Mouse (Mus musculus): ENCODE data around the gene Fth1. TPM values are rescaled to one million over a fixed set of nuclear protein-coding genes. Genes with fewer than 3 reads are reported as not detected.

Gene Fth1
- polyA plus RNA-seq, 1 experiment from 2014 or later: 3,837 TPM

- ATAC-seq (ENCODE audit: insufficient read depth): peak; percentile 32
- Histone ChIP-seq H3K4me1 (replicated peaks) (peaks cover 76% of the 10 kb centered on the region), H3K4me2 (peak overlapping the region; percentile 97), H3K9me3 (replicated peaks) (no peaks in the 10 kb centered on the region), H3K27me3 (0 out of 2 replicates have a peak, but pooled peaks cover 6% of the 10 kb centered on the region), H3K4me3 (replicated peaks) (peak overlapping the region; percentile 71), H3K27ac (replicated peaks) (peak overlapping the region; percentile 98), H3K36me3 (replicated peaks) (peaks cover 14% of the 10 kb centered on the region), H3K9ac (peak overlapping the region; percentile 86)
- WGBS (ENCODE audit: insufficient replicate concordance): 16% methylated on average over 5 of the region's 5 CpGs
Measured at GRCm38 (mm10) chr19:10013913-10014312, 33.5 kb downstream of the Fth1 start.

GRCm38 (mm10) chr19:10014824-10015223 is 34.4 kb downstream of the Fth1 start:
- ATAC-seq (ENCODE audit: insufficient read depth): peak; percentile 76
- peaks cover 81% of the 10 kb centered on the region for H3K4me1 ChIP-seq (replicated peaks)
- peak overlapping the region; percentile 97 for H3K4me2 ChIP-seq
- peak overlapping the region; percentile 98 for H3K27ac ChIP-seq (replicated peaks)
- peak overlapping the region; percentile 86 for H3K9ac ChIP-seq
- H3K4me3 ChIP-seq (replicated peaks): peak overlapping the region; percentile 71
- H3K36me3 ChIP-seq (replicated peaks): peaks cover 23% of the 10 kb centered on the region
- 16% methylated on average over 13 of the region's 13 CpGs for WGBS (ENCODE audit: insufficient replicate concordance)
- H3K9me3 ChIP-seq (replicated peaks): no peaks in the 10 kb centered on the region
- no peaks in the 10 kb centered on the region for H3K27me3 ChIP-seq

GRCm38 (mm10) chr19:10015442-10015841 is 35.0 kb downstream of the Fth1 start:
- no peaks in the 10 kb centered on the region for H3K9me3 ChIP-seq (replicated peaks)
- WGBS (ENCODE audit: insufficient replicate concordance): 23% methylated on average over 4 of the region's 4 CpGs
- peak overlapping the region; percentile 71 for H3K4me3 ChIP-seq (replicated peaks)
- peak overlapping the region; percentile 86 for H3K9ac ChIP-seq
- ATAC-seq (ENCODE audit: insufficient read depth): no peak
- peaks cover 79% of the 10 kb centered on the region for H3K4me1 ChIP-seq (replicated peaks)
- peak overlapping the region; percentile 98 for H3K27ac ChIP-seq (replicated peaks)
- peak overlapping the region; percentile 97 for H3K4me2 ChIP-seq
- peaks cover 28% of the 10 kb centered on the region for H3K36me3 ChIP-seq (replicated peaks)
- H3K27me3 ChIP-seq: no peaks in the 10 kb centered on the region

GRCm38 (mm10) chr19:10016151-10016550 is 35.8 kb downstream of the Fth1 start:
- Histone ChIP-seq H3K9me3 (replicated peaks) (no peaks in the 10 kb centered on the region), H3K4me2 (peak overlapping the region; percentile 97), H3K9ac (peak overlapping the region; percentile 86), H3K4me1 (replicated peaks) (peaks cover 82% of the 10 kb centered on the region), H3K27me3 (no peaks in the 10 kb centered on the region), H3K27ac (replicated peaks) (peak overlapping the region; percentile 98), H3K36me3 (replicated peaks) (peaks cover 35% of the 10 kb centered on the region), H3K4me3 (replicated peaks) (peak overlapping the region; percentile 71)
- 35% methylated on average over 4 of the region's 4 CpGs for WGBS (ENCODE audit: insufficient replicate concordance)
- ATAC-seq (ENCODE audit: insufficient read depth): peak; percentile 44

- peak overlapping the region; percentile 97 for H3K4me2 ChIP-seq
- H3K9me3 ChIP-seq (replicated peaks): no peaks in the 10 kb centered on the region
- peaks cover 85% of the 10 kb centered on the region for H3K4me1 ChIP-seq (replicated peaks)
- peak overlapping the region; percentile 86 for H3K9ac ChIP-seq
- H3K27ac ChIP-seq (replicated peaks): peak overlapping the region; percentile 98
- peak overlapping the region; percentile 71 for H3K4me3 ChIP-seq (replicated peaks)
- WGBS (ENCODE audit: insufficient replicate concordance): 6% methylated on average over 44 of the region's 44 CpGs
- no peaks in the 10 kb centered on the region for H3K27me3 ChIP-seq
- peak; percentile 79 for ATAC-seq (ENCODE audit: insufficient read depth)
- peaks cover 52% of the 10 kb centered on the region for H3K36me3 ChIP-seq (replicated peaks)
Measured at GRCm38 (mm10) chr19:10017637-10018526, 37.5 kb downstream of the Fth1 start.

- Histone ChIP-seq H3K27ac (replicated peaks) (peak overlapping the region; percentile 98), H3K9me3 (replicated peaks) (no peaks in the 10 kb centered on the region), H3K27me3 (no peaks in the 10 kb centered on the region), H3K9ac (peak overlapping the region; percentile 86), H3K4me2 (peak overlapping the region; percentile 97), H3K36me3 (replicated peaks) (peaks cover 58% of the 10 kb centered on the region), H3K4me3 (replicated peaks) (peak overlapping the region; percentile 71), H3K4me1 (replicated peaks) (peaks cover 85% of the 10 kb centered on the region)
- no peak for ATAC-seq (ENCODE audit: insufficient read depth)
- 5% methylated on average over 3 of the region's 3 CpGs for WGBS (ENCODE audit: insufficient replicate concordance)
Measured at GRCm38 (mm10) chr19:10018527-10018818, 38.1 kb downstream of the Fth1 start.

- Histone ChIP-seq H3K4me3 (replicated peaks) (peak overlapping the region; percentile 71), H3K27me3 (no peaks in the 10 kb centered on the region), H3K9me3 (replicated peaks) (no peaks in the 10 kb centered on the region), H3K4me1 (replicated peaks) (peaks cover 85% of the 10 kb centered on the region), H3K27ac (replicated peaks) (peak overlapping the region; percentile 98), H3K36me3 (replicated peaks) (peaks cover 66% of the 10 kb centered on the region), H3K4me2 (peak overlapping the region; percentile 97), H3K9ac (peak overlapping the region; percentile 86)
- no peak for ATAC-seq (ENCODE audit: insufficient read depth)
- WGBS (ENCODE audit: insufficient replicate concordance): 74% methylated on average over 4 of the region's 4 CpGs
Measured at GRCm38 (mm10) chr19:10019214-10019760, 38.9 kb downstream of the Fth1 start.

- 0 out of 2 replicates have a peak overlapping the region, but pooled peaks have one; percentile 37 for H3K9ac ChIP-seq
- 72% methylated on average over 2 of the region's 2 CpGs for WGBS (ENCODE audit: insufficient replicate concordance)
Measured at GRCm38 (mm10) chr19:10021981-10022380, 41.6 kb downstream of the Fth1 start.

GRCm38 (mm10) chr19:10022414-10023303 is 42.3 kb downstream of the Fth1 start:
- Histone ChIP-seq H3K27ac (replicated peaks) (peak overlapping the region; percentile 56), H3K4me1 (replicated peaks) (peaks cover 85% of the 10 kb centered on the region), H3K9ac (0 out of 2 replicates have a peak overlapping the region, but pooled peaks have one; percentile 13), H3K4me2 (peak overlapping the region; percentile 27; the same call in 1 of the 2 replicates), H3K4me3 (replicated peaks) (peak overlapping the region; percentile 4; the same call in 1 of the 2 replicates), H3K27me3 (no peaks in the 10 kb centered on the region), H3K9me3 (replicated peaks) (no peaks in the 10 kb centered on the region), H3K36me3 (replicated peaks) (peaks cover 94% of the 10 kb centered on the region)
- WGBS (ENCODE audit: insufficient replicate concordance): 68% methylated on average over 5 of the region's 5 CpGs
- ATAC-seq (ENCODE audit: insufficient read depth): no peak

More at GRCm38 (mm10) chr19:10021981-10022380, 41.6 kb downstream of the Fth1 start:
- H3K27ac ChIP-seq (replicated peaks): peak overlapping the region; percentile 56
- H3K4me2 ChIP-seq: peak overlapping the region; percentile 36; the same call in 1 of the 2 replicates
- no peaks in the 10 kb centered on the region for H3K9me3 ChIP-seq (replicated peaks)
- H3K36me3 ChIP-seq (replicated peaks): peaks cover 91% of the 10 kb centered on the region
- H3K4me3 ChIP-seq (replicated peaks): no peak overlapping the region
- ATAC-seq (ENCODE audit: insufficient read depth): no peak
- peaks cover 92% of the 10 kb centered on the region for H3K4me1 ChIP-seq (replicated peaks)
- H3K27me3 ChIP-seq: no peaks in the 10 kb centered on the region

GRCm38 (mm10) chr19:10023304-10023758 is 42.9 kb downstream of the Fth1 start:
- Histone ChIP-seq H3K9ac (0 out of 2 replicates have a peak overlapping the region, but pooled peaks have one; percentile 13), H3K4me2 (peak overlapping the region; percentile 27; the same call in 1 of the 2 replicates), H3K27me3 (no peaks in the 10 kb centered on the region), H3K9me3 (replicated peaks) (no peaks in the 10 kb centered on the region), H3K36me3 (replicated peaks) (peaks cover 98% of the 10 kb centered on the region), H3K4me1 (replicated peaks) (peaks cover 80% of the 10 kb centered on the region), H3K4me3 (replicated peaks) (peak overlapping the region; percentile 4; the same call in 1 of the 2 replicates), H3K27ac (replicated peaks) (peak overlapping the region; percentile 56)
- WGBS (ENCODE audit: insufficient replicate concordance): 40% methylated on average over 9 of the region's 9 CpGs
- ATAC-seq (ENCODE audit: insufficient read depth): no peak

All from liver, embryonic 15.5 days (tissue).